Mouse (Mus musculus) testis, postnatal 10 days (tissue): ENCODE measurements at regions not wholly inside any gene's neighbourhood (a gene's known extent, or its start where the extent isn't known, plus 50 kb on each side); places are given as distances from the start of the nearest gene placed in this dataset.
A peak's percentile ranks its signal among the peaks of the same experiment; 100 is the strongest.

ENCODE experiments used
- DNase-seq: peaks from one replicate; pipeline ENCODE4 v3.0.0; 2021; ENCODE audit warnings: low spot score

DNA sequence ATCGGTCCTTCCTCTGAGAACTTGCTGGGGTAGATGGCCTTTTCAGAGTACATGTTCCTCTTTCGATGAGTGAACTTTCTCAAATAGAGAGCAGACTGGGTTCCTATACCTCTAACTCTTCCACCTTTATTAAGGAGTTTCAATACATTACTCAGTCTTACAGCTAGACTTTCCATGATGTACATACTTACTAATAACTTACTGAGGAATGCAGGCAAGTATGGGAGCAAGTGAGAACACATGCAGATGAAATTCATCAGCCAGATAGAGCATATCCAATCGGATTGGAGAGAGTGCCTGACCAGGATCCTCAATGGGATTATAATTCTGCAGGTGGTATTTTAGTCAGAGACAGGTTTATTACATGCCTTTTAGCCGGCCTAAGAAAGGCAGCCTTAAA is 292.2 kb upstream of the Large1 start:
- no peak for DNase-seq

DNA sequence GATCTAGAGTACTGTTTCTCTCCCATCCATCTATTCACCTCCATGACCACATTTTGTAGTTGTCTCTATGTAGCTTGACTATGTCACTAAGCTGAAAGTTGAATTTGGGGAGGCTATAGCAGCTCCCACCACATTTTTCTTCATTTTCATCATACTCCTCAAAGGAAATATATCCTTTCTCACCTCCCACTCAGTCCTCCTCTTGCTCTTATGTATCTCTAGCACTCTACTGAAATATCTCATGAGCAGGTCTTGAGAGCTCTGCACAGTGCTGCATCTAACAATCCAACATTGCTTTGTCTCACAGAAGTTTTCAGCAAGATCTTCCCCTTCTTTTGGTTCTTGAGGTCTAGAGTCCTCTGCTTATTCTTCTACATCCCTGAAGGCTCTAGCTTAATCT is 273.5 kb upstream of the Large1 start:
- no peak for DNase-seq

DNA sequence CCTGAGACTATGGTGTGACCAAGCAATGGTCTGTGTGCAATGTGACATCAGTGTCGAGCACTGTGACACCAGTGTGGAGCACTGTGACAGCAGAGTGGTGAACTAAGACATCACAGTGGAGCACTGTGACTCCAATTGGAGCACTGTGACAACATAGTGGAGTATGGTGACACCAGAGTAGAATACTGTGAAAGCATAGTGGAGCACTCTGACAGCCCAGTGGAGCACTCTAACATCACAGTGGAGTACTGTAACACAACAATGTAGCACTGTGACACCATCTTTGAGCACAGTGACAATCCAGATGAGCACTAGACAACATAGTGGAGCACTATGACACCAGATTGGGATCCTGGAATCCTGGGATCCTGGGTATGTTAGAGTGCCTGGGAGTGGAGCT is 265.6 kb upstream of the Large1 start:
- peak; percentile 40 for DNase-seq

DNA sequence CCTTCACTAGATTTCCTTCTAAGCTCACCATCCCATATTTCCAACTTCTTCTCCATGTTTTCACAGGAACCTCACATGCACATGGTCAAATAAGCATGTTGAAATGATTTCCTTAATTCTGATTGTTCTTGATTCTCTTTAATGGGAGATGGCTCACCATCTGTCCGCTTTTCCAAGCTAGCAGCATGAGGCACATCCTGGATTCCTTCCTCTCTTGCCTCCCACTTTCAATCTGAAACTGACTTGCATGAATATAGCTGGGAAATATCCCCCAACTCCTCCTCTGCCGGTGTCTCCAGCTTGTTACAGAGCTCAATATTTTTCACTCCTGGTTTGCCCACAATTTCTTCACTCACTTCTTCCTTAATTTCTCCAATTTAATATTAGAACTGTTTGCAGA is 261.3 kb upstream of the Large1 start:
- DNase-seq = no peak

DNA sequence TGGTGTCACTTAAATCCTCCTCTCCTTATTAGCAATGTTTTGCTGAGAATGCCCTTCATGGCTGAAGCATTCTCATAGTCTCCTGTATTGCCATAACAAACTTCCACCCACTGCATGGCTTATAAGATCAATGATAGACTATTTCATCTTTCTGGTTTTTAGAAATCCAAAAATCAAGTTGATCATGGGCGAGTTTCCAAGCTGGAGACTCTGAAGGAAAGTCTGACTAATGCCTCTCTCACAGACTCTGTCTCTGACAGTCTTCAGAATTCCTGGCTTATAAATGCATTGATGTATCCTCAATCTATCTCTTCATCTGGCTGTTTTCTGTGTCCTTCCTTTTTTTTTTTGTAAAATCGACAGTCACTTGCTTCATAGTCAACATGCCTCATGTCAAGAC is 260.8 kb upstream of the Large1 start:
- no peak for DNase-seq

DNA sequence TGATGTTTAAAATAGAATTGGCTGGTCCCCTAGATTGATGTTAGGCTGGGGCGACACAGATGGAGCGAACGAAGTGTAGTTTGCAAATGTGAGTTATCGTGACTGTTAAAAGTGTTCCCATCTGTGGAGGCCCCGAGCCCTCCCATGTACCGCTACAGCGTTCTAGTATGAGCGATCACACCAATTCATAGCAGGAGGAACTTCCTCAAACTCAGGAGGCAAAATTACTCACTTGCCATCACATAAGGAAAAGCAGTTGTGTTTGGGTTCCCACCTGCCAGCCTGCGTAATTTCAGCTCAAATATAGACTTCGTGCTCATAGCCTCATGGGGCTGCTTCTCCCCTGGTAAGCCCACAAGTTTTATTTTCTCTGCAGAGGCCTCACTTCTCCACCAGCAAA is 258.2 kb upstream of the Large1 start:
- DNase-seq = no peak

DNA sequence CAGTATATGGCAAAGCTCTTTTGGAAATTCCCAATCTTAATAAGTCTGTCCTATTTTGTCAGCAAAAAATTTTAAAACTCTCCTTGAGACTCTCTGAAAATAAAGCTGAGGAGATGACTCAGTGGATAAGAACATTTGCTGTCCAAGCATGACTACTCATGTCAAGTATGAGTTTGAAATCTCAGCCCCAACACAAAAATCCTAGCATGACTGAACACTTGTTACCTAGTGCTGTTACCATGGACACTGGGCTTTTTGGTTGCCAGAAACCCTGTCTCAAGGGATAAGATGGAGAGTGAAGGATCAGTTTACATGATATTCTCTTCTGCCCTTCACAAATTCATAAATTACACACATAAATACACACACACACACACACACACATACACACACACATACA is 217.3 kb upstream of the Large1 start:
- no peak for DNase-seq

DNA sequence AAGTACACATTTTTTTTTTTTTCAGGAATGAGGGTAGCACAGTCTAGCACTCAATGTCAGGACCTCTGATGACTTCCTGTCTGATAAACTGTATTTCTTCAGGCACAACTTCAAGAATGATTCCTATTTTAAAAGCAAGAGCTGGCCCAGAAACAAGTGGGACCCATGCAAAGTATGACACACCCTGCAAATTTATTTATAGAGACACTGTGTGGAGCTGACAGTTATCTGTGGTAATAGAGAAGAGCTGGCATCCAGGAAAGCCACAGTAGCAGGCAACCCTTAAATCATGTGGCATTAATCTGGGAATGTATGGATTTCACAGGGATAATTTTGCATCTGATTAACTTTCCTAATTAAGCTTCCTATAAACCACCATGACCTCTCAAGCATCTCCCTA is 216.6 kb upstream of the Large1 start:
- DNase-seq = no peak
